Mouse (Mus musculus): ENCODE measurements around the gene Tmem97. TPM values are rescaled to one million over a fixed set of nuclear protein-coding genes. Genes with fewer than 3 reads are reported as not detected.
"Not testable (repeated sequence)": the region's sequence is repeated elsewhere in the genome, so short reads cannot be mapped to it uniquely, and the experiment has no call there.

Tmem97 gene
- total RNA-seq, 2 experiments from 2014 or later: 26.5 to 31.1 TPM

DNA sequence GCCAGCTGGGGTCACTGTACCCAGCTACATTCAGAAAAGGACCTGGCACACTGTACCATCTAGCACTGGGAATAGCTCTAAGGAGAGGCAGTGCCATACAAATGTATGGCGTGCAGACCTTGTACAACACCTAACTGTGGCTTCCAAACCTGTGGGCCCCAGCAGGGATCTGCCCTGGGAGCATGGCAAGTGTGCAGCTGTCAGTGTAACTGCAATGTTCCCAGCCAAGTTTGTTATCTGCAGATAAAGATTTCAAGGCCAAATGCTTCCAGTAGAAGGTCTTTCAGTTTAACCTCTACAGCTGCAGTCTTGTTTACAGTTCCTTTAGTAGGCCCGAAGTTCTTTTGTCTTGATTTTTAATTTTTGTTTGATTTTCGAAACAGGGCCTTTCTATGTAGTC is 5.0 kb upstream of the Tmem97 start:
- intact Hi-C loops (cut with DNase I): loop anchor here (10.0 kb wide), 1 partner anchor 399 kb away; no protein-coding TSS in a partner anchor
- no peak for DNase-seq

DNA sequence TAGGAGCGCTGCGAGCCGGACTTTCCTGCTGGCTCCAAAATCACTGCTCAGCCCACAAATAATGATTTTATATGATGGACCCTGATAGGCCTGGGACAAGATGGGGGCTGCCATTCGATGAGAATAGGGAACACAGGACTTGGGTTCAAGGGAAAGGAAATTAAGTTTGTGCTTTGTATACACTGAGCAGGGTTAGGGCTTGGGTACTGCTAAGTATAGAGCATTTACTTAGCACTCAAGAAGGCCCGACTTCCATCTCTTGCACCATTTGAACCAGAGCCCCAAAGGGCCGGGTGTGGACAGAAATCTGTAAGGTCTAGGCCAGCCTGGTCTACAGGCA is 452 bp upstream of the Tmem97 start:
- intact Hi-C loops (cut with DNase I): loop anchor here (10.0 kb wide), 1 partner anchor 404 kb away; no protein-coding TSS in a partner anchor
- DNase-seq: no peak

DNA sequence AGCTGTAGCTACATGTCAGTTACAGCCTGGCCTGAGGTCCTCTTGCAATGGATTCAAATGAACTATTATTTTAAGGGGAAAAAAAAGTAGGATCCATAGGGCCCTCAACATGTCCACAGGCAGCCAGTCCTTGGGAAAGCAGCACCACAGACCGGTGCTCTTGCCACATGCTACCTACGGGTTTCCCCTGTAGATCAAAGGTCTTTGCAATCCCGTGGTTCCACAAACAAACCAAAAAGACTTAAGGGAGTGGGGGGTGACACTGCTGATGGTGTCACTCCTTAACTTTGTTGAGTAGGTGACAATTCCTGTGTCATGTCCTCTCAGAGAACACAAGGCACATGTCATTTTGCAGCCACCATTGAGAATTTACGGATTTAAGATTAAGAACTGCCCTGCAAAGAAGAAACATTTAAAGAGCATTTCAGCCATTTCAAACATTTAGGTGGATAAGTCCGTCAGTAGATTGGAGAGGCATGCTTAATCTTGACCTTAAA is 1.0 kb downstream of the Tmem97 start:
- DNase-seq: no peak

DNA sequence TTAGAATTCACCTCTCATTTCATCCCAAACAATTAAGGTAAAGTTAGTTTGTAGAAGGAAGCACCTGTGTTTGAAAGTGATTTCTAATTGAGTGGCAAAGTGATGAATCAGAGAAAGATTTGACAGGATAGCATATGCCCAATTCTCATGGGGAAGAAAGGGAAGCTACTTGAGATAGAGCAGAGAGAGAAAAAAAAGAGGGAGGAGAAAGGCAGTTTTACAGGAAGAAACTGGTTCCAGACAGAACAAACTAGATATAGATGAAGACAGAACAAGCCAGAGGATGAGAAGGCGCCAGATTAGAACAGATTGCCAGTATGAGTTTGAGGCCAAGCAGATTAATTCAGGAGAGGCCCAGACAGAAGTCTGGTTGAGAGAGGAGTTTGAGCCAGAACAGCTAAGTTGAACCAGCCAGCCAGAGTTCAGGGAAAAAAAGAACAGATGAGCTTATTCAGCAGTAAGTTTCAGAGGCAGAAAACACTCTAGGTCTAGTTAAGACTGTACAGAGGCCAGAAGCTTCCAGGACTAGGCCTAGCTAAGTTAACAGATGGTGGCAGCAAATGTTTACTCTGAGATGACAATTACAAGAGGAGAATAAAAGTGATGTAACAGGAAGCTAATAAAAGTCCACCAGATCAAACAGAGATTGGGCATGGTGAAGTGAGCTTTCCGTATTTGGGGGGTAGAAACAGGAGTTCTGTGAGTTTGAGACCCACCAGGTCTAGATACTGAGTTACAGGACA is 2.7 kb downstream of the Tmem97 start:
- no peak for DNase-seq
- intact Hi-C loops (cut with DNase I): loop anchor here (5.0 kb wide), 1 partner anchor 279 kb away; the partner anchor contains the start of gene Lyrm9

More for the DNA sequence above, 1.0 kb downstream of the Tmem97 start:
- intact Hi-C loops (cut with DNase I): loop anchor here (5.0 kb wide), 1 partner anchor 278 kb away; the partner anchor contains the start of gene Lyrm9

DNA sequence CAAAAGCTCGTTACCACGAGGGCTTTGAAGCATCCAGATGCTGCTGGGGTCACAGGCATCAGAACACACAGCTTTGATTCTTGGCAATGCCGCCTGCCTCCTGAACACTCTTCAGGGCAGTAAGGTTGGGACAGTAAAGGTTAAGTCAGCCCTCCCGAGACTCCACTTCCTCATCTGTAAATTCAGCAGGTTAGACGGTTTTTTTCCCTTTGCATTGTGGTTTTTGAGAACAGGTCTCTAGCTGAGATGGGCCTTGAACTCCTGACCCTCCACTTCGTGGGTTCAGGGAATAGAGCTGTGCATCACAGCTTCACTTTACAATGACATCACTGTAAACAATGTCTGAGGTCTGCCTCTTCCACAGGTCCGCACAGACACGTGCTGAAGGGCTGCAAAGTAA is 5.4 kb downstream of the Tmem97 start:
- intact Hi-C loops (cut with DNase I): loop anchor here (5.0 kb wide), 1 partner anchor 282 kb away; the partner anchor contains the start of gene Lyrm9
- no peak for DNase-seq

DNA sequence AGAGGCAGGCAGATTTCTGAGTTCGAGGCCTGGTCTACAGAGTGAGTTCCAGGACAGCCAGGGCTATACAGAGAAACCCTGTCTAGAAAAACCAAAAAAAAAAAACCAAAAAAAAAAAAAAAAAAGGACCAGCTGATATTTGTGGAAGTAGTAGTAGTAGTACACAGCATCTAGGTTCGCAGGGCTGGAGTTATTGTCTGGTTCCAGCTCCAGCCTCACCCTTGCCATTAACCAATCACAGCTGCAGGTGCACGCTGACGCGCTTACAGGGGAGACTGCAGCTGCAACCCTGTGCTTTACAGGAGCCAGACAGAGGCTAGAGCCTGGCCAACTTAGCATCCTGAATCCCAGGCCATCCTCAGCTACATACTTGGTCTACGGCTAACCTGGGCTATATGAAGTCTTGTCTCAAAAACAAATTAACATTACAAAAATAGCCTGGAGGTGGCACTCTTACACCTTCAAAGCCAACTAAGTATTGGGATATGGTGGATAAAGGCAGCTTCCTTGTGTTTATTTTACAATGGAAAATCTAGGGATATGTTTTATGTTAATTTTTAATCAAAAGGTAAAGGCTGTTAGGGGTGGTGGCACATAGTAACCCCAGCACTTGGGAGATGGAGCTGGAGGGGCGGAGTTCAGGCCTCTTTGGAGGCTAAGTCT is 6.0 kb downstream of the Tmem97 start:
- no peak for DNase-seq
- intact Hi-C loops (cut with DNase I): loop anchor here (5.0 kb wide), 1 partner anchor 283 kb away; the partner anchor contains the start of gene Lyrm9

DNA sequence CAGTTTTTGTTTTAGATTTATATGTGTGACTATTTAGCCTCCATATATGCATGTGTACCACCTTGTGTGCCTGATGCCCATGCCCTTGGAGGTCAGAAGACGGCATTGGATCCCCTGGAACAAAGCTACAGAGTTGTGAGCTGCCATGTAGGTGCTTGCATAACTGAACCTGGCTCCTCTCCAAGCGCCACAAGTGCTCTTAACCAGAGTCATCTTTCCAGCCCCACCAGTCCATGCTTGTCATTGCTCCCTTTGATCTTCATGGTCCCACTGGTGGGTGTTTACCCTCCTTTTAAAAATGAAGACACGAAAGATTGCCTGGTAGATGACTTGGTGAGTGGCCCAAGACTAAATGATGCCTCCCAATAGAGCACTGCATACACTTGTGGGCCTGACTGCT is 10.2 kb downstream of the Tmem97 start:
- intact Hi-C loops (cut with DNase I): no loop called here
- DNase-seq: no peak

DNA sequence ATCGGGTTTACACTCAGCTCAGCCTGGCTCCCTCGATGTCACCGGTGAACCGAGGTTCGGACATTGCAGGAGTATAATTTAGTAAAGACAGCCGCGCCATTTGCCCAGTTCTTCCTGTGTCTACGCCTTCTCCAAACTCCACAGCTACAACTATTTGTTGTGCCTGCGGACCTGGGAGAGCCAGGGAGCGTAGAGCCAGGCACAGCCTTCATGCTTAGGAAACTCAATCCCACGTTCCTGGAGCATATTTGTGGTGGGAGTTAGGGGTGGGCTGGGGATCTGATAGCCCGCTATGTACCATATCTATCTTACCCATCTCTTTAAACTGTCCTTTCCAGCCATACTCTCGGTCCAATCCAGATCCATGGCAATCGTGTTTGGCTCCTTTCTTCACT is 13.9 kb downstream of the Tmem97 start:
- intact Hi-C loops (cut with DNase I): no loop called here

DNA sequence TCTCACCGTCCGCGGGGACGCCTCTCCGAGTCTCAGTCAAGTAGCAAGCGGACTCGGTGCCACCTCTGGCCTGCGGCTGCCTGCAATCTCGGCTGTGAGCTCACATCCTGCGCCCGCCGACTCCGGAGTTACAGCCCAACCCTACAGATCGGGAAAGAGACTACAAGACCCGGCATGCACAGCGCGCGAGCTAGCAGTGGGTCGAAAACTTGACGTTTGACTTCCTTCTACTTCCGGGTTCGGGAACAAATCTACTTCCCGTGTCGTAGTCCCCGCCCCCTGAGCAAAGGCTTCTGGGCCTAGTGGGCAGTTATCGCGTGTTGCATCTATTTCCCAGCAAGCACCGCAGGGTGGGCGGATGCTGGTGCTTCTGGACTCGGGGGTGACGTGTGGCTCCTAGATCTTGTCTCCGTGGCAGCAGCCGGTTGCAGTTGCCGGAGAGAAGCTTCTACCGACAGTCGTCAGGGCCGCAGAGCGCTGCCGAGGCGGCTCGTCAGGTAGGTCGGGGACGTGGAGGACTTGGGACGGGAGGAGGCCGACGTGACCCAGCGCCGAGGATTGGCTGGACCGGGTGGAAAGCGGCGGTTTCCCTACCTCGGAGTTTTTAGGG is 14.4 kb downstream of the Tmem97 start, which contains the start of the genes Tnfaip1 and Ift20:
Gene Tnfaip1 (minus strand): TSS at position 253 of the 610 bp plus-strand sequence.
Gene Ift20 (plus strand): TSS at position 282 of the 610 bp plus-strand sequence.
- DNase-seq: peak; percentile 98
- intact Hi-C loops (cut with DNase I): no loop called here

More for the DNA sequence above, 13.9 kb downstream of the Tmem97 start:
- DNase-seq: no peak

DNA sequence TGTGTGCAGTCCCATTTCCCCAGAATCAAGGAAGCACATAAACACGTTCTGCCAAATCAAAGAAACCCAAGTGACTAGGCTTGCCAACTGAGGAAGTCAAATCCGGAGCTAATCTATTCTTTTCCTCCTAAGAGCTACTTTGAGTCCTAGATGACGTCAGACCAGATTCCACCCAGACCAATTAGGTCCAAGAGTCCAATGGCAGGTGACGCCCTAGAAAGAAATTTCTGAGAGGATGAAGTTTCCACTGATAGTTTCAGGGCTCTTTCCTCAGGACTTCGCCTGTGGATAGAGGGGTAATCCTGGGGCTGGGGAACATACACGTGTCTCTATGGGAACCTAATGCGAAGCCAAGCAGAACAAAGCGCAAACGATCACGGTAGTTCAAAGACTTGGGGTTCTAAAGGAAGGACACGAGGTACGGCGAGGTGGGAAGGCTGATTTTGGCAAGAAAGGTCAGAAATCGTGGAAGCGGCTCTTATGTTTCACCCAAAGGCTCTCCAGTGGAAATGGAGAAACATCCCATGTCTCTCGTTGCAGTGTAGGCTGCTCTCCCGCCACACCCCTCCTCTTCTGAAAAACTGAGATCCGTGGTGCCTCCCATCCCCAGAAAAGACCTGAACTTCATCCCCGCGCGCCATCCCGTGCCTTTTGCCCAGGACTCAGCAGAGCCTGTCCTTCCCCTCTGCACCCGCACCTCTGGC is 15.0 kb downstream of the Tmem97 start:
- no peak for DNase-seq
- intact Hi-C loops (cut with DNase I): no loop called here

DNA sequence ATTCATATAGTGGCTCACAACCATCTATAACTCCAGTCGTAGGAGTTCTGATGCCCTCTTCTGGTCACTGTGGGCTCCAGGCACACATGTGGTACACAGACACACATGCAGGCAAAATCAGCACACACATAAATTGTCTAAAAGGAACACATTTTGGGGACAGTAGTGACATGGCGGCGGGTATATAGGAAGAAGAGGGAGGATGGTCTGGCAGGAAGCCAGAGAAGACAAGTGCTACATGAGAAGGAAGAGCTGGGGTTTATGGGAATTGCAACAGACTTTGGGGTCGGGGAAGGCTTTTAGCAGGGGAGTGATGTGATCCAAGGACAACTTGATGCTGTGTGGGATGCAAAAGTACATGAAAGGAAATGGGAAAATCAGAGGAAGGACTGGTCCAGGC is 16.1 kb downstream of the Tmem97 start:
- no peak for DNase-seq
- intact Hi-C loops (cut with DNase I): no loop called here

DNA sequence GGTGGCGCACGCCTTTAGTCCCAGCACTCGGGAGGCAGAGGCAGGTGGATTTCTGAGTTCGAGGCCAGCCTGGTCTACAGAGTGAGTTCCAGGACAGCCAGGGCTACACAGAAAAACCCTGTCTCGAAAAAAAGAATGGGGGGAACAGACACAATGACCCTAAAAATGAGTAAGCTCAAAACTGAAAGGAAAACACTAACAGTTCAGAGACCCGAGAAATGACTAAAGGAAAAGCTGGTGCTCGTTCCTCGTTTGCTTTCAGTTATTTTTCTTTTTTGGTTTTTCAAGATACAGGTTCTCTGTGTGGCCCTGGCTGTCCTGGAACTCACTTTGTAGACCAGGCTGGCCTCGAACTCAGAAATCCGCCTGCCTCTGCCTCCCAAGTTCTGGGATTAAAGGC is 19.1 kb downstream of the Tmem97 start:
- intact Hi-C loops (cut with DNase I); DNase-seq: not testable (repeated sequence)

DNA sequence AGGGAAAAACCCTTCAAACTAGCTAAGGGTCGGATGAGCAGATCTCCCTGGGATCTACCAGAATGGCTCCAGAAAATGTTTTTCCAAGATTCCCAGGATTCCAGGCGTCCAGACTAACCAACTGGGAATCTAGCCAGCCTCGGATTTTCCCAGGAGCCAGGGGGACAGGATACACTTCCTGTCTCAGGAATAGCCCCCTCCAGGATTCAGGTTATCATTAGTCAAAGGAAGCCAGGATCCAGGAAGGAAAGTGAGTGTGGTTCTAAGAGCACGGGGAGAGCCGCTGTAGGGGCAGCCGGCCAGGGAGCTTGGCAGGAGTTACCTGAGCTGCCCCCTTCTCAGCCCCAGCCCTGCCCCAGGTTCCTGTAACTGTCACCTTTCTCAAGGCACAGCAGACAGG is 19.5 kb downstream of the Tmem97 start:
- no peak for DNase-seq
- intact Hi-C loops (cut with DNase I): no loop called here

DNA sequence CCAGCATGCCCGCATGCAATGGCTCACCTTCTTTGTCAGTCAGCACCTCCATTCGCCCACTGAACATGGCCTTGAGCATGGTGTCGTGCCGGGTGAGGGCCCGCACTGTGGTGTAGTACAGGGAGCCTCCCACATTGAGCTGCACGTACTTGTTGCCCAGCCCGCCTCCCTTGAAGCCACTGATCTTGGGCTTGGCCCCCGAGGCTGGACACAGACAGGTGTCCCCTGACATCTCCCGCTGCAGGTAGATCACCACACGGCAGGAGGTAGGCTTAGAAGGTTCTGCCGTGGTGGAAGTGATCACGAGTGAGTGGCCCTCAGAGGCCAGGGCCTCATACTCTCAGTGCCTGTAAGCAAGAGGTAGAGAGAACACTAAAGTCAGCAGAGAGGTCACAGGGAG is 20.6 kb downstream of the Tmem97 start:
- DNase-seq: no peak
- intact Hi-C loops (cut with DNase I): no loop called here

DNA sequence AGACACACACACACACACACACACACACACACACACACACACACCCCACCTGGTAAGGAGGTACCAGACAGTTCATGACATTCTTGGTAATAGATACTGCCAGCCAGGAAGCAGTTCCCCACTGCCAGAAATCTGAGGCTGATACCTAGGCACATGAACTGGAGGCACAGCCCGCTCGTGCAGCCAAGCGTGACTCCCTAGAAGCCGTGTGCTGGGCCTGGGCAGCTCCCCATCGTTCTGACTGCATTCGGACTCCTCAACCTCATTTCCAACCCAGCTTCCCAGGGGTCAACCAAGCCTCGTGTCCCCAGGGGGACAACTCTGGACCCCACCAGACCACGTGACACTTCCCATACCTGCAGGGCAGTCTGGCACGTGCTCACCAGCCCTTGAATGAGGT is 21.9 kb downstream of the Tmem97 start:
- no peak for DNase-seq
- intact Hi-C loops (cut with DNase I): no loop called here

DNA sequence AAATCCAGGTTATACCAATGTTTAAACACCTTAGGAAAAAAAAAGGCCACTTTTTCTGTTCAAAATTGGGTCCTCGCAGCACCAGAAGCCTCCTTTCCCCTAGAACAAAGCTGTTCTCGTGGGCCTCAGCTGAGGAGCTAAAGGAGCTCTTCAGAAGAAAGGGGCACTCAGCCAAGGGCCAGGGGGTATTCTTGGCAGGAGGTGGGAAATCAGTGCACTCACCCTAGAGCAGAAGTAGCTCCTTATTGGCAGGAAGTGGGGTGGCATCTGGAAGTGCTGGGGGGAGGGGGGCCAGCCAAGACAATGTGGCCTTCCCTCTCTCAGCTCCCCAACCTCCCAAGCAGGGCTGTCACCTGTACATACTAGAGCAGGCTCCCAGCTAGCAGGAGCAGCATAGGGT is 25.7 kb downstream of the Tmem97 start:
- DNase-seq: peak; percentile 84
- intact Hi-C loops (cut with DNase I): no loop called here

DNA sequence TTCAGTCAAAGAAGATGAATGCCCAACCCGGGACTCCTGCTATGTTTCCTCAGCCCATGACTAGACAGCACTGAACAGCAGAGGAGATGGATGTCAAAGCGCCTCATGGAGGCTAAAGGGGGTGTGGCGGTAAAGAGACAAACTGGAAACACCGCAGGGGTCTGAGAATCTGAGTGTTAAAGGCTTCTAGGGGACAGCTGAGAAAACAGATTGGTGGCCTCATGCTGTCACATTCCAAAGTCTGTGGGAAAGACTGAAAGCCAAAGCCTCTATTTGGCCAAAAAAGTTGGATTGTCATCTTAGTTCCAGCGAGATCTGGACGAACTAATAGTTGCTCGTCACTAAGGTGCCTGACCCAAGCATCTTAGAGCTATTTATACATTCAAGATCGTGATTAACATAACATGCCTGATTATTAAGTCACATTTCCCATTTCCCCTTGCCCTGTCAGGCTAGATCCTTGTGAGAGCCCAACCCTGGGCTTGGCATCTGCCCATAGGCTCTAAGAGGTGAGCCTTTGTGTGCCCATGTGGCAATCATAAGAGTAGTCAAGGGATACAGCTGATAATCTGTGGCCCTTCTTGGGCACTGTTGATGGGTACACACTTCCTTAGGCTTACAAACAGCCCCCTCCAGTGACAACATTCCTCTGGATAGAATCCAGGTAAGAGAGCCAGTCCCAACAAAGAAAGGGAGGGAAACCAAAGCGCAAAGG is 27.2 kb downstream of the Tmem97 start:
- no peak for DNase-seq
- intact Hi-C loops (cut with DNase I): no loop called here

DNA sequence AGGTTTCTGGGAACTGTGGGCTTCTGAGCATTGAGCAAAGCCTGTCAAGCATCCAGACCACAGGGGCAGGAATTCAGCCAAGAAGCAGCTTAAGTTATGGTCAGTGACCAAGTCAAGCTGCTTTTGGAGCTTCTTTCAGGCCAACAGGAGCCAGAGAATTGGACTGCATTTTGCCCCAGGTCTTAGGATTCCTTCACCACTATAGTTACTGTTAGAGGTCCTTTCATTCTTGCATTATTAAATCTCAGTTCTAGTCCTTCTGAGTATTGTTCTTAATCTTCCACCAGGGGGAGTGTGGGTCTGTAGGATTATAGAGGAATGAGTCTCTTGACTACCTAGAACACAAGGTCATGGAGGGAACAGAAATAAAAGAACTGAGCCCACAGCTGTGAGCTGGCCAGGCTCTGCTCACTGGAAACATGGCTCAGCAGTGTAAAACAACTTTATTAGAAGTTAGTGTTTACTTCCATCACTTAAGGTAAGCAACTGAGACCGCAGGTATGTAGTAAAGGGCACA is 28.0 kb downstream of the Tmem97 start:
- intact Hi-C loops (cut with DNase I): no loop called here
- DNase-seq: no peak

DNA sequence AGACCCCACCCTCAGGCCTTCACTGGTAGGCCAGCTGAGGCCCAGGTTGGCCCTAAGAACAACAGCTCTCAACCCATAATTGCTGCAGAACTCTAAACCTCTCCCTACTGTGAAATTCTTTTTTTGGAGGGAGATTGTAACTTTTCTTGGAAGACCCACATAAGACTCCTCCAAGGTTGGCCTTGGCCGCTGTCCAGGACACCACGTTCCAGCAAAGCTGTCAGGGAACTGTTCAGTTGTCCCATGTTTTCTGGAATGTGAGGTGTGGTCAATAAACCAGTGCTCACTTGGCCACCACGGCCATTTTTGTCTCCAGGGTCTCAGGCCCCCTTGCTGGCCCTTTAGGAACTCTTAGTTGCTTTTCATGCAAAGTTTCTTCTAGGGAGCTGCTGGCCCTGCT is 28.7 kb downstream of the Tmem97 start:
- DNase-seq: no peak
- intact Hi-C loops (cut with DNase I): no loop called here

DNA sequence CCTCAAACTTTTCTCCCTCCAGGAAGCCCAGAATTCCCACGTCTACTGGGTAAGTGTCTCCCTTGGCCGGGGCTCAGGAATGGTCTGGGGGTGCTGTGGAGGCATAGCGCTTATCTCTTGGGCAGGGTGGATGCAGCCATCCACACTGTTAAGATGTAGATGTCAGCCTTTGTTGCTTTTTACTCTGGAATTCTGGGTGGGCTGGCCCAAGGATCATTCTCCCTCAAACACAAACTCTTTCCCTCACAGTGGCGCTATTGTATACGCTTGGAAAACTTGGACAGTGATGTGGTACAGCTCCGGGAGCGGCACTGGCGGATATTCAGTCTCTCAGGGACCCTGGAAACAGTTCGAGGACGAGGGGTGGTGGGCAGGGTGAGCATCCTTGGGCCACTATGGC is 31.6 kb downstream of the Tmem97 start:
- intact Hi-C loops (cut with DNase I): no loop called here

More for the DNA sequence above, 31.6 kb downstream of the Tmem97 start:
- DNase-seq: no peak

All from left cerebral cortex, postnatal 4 days (tissue).